Mouse (Mus musculus) fat pad, adult 2 months (tissue): ENCODE results near the gene Erbb2.
"Not testable (repeated sequence)": the region's sequence is repeated elsewhere in the genome, so short reads cannot be mapped to it uniquely, and the experiment has no call there.

ENCODE experiments used
- DNase-seq: peaks from one replicate; pipeline ENCODE4 v3.0.0-alpha.2; 2011; ENCODE audit warnings: low read depth, low spot score; ENCODE audit errors: extremely low read depth

Erbb2 gene

DNA sequence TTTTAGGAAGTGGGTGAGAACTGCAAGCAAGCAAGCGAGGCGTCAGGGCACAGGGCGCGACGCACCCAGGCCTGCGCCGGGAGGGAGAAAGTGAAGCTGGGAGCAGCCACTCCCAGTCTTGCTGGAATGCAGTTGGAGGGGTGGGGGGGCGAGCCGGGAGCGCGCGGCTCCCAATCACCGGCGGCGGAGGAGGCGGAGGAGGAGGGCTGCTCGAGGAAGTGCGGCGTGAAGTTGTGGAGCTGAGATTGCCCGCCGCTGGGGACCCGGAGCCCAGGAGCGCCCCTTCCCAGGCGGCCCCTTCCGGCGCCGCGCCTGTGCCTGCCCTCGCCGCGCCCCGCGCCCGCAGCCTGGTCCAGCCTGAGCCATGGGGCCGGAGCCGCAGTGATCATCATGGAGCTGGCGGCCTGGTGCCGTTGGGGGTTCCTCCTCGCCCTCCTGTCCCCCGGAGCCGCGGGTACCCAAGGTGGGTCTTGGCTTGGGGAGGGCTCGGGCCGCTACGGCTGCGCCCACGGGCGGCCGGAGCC lies at the start of gene Erbb2:
Gene Erbb2, plus strand, starts transcription at position 198 of the 524 bp plus-strand sequence.
- no peak for DNase-seq

DNA sequence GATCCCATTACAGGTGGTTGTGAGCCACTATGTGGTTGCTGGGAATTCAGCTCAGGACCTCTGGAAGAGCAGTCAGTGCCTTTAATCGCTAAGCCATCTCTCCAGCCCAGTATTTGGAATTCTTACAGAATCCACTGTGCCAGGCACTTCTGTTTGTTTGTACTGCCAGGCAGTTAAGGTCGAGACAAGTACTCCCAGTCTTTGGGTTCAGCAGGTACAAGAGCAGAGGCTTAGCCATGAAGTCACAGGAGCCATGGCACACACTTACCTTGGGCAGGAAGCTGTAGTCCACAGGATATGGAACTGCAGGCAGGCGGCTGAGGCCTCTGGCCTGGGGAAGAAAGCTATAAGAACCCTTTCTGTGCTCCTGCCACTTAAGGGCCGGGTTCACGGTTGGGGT lies 48.5 kb upstream of the Erbb2 start:
- no peak for DNase-seq

DNA sequence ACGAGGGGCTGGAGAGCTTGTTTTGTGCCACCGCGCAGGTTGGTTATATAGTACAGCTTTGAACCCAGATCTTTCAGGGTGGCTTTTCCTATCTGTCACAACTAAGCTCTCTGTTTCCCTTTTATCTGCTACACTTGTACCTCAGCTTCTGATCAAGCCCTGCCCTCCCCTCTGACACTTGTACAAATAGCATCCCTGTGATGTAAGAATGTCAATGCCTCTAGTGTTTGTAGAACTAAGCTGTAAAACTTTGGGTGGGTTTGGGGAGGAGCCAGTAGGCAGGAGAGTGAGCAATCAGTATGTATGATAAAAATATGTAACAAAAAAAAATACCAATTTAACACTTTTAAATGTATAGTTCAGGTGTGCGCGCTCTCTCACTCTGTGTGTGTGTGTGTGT lies 47.9 kb upstream of the Erbb2 start:
- DNase-seq = no peak

DNA sequence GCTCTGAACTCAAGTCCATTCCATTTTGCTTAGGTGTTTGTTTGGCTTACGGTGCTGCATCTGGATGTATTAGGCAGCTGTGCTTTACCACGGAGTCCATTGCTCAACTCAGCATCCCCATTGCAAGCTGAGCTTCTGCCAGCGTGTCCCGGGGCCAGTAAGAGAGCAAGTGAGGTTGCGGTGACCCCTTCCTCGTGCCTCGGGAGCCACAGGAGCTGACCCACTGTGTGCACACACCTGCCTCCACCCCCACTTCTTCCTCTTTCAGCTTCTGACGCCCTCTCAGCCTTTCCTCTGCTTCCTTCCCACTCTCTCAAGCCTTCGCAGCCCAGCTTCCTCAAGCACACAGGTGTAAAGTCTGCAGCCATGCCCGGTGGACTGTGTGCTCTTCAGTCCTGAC lies 46.0 kb upstream of the Erbb2 start:
- DNase-seq = no peak

DNA sequence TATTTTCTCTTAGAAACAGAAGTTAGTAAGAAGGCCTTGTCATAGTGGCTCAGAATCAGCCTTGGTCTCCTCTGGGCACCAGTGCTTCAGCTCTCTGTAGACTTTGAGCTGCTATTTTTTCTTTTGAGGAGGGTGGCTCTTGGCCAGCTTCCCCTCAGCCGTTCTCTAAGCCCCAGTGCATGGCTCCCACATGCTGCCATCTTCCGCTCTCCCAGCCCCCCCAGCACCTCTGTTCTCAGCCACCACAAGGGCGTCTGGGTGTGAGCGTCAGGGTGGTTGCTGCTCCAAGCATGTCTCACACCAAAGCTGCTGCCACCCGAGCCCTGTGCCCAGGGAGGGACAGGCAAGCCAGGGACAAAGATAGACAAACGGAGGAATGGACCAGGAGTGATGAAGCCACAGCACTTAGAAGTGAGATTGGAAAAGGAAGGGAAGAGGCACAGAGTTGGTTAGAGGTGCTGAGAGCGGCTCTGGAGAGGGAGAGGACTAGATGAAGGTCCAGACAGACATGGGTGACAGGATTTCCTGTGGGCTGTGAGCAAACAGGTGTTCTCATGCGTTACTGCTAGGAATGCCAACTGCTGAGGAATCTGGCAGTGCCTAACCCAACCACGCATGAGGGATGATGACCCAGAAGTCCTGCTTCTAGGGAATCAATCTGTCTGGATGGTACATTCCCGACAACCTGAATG lies 45.0 kb upstream of the Erbb2 start:
- DNase-seq = no peak

DNA sequence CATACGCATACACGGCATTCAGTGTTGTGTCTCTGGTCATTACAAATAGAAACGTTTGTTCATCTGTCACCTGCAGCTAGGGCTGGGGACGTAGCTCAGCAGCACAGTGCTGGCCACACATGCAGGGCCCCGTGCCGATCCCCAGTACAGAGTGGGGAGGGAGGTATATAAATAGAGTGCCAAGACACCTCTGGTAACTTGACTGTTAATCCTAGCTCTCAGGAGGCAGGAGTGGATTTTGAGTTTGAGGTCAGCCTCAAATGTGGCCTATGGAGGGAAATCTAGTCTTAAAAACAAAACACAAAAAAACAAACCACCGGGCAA lies 44.4 kb upstream of the Erbb2 start:
- no peak for DNase-seq

DNA sequence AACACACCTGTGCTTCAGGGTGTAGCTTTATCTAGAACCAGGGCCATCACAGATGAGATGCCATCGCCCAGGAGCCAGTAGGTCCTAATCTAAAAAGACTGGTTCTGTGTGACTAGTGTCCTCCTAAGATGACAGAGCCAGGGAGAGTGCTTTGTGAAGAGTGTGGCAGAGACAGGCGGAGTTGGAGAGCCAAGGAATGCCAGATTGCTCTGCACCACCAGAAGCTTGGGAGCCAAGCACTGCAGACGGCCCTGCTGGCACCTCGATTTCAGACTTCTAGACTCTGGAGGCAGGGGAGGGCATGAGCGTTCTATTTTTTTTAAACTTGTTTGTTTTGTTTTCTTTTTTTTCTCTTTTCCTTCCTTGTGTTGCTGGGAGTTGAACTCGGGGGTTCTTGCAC lies 42.9 kb upstream of the Erbb2 start:
- no peak for DNase-seq

DNA sequence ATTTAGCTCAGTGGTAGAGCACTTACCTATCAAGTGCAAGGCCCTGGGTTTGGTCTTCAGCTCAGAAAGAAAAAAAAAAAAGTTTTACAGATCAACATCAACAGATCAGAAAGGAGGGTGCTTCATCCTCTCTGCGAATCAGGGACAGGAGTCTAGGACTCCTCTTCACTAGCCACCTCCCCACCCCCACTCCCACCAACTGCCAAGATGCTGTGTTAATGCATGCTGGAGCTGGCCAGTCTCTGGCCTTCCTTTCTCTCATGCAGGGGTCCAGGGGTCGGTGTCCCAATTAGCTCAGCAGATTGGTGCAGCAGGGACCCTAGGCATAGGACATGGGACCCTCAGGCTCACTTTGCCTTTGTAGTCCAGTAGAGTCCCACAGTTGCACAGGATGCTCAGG lies 41.7 kb upstream of the Erbb2 start:
- DNase-seq = no peak

DNA sequence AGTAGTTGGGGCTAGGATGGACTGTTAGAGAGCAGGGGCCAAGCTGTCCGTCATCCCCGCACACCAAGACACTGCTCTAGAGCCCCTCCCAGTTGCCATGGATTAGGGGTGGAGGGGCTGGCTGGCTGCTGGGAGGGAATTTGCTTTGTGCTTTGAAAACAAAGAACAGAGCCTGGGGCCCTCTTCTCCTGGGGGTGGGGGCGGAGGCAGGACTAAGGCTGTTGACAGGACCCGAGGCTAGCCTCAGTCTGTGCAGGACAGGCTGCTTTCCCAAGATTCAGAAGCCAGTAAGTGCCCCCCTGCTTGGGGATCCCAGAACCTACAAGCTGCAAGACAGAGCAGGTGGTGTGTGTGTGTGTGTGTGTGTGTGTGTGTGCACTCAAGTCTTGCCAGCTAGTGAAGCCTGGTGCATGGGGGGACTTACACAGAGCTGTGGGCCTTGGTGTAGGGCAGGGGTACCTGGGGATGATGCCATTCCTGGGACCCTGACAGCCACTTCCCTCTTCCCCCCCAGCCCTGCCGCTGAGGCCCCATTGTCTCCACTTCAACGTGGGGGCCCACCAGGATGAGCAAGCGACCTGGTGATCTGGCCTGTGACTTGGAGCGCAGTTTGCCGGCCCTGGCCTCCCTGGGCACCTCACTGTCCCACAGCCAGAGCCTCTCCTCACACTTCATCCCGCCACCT lies 40.6 kb upstream of the Erbb2 start:
- no peak for DNase-seq

DNA sequence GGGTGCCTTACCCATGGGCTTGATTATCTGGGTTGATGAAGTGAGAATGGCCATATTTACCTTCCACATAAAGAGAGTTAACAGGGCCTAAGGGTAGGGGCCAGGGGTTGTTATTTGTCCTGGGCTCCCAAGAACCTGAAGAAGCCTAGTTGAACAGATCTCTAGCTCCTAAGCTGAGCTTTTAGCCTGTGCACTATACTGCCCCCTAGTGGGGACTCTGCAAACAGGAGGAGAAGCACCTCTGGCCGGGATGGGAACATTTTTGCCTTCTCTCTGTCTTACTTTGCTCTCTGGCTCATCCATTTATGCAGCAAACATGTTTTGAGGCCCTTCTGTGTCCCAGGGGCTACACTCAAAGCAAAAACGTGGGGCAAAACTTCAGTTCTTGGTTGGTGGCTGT lies 39.9 kb upstream of the Erbb2 start:
- DNase-seq = no peak

DNA sequence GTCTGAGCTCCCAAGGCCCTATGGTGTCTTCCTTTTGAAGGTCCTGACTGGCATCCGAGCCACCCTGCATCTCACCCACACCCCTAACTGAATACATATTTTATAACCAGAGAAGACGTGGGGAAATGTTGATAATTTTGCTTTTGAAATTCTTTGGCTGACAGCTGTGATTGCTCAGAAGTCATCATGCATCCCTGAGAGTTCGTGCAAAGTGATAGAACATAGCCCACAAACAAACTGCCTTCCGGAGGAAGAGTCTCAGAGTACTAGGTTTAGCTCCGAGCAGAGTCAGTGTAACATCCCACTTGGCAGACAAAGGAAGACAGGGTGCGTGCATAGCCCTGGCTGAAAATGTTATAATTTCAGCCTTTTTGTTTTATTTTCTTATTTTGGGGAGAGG lies 39.0 kb upstream of the Erbb2 start:
- no peak for DNase-seq

DNA sequence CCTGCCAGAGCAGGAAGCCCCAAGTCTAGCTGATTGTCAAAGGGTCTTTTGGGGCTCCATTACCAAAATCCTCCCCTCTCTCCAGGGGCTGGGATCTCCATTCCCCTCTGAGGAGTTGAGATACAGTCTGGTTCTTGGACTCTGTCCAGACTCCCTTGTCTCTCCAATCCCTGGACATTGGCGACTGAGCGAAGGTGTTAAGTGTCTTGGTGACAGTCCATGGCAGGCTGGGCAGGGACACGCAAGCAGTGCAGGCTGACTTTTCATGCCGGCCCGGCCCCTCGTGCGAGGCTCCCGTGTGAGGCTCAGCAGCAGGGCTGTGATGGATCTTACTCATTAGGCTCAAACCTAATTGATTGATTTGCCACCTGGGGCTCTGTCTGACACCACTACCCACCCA lies 38.0 kb upstream of the Erbb2 start:
- DNase-seq = no peak

DNA sequence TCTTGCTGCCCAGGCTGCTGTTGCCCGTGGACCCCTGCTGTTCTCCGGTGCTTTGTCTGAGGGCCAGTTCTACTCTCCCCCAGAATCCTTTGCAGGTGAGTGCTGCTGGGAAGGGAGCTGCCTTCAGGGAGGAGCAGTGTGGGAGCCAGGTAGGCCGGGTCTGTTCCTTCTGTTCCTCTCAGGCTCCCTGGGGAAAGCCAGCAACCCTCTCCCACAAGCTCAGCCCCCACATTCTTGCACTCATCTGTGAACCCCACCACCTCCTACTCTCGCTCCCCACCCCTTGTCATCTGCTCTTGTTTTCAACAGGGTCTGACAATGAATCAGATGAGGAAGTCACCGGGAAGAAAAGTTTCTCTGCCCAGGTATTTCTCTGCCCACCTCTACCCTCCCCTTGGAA lies 35.5 kb upstream of the Erbb2 start:
- DNase-seq = no peak

DNA sequence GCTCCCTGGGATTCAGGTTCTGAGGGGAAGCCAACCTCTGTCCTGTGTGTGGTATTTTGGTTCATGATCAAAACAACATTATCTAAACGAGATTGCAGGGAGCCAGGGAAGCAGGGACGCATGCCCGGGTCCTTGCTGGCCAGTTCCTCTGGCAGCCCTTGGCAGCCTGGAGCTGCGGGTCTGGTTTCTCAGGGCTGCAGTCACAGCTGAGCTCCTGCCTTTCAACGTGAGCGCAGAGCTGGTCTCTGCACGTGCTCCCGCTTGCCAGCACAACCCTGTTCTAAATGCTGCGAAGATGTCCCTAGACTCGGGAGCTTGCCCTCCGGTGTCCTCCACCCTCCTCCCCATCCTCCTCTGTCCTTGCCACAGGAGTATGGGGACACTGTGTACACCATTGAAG lies 34.5 kb upstream of the Erbb2 start:
- DNase-seq = no peak

DNA sequence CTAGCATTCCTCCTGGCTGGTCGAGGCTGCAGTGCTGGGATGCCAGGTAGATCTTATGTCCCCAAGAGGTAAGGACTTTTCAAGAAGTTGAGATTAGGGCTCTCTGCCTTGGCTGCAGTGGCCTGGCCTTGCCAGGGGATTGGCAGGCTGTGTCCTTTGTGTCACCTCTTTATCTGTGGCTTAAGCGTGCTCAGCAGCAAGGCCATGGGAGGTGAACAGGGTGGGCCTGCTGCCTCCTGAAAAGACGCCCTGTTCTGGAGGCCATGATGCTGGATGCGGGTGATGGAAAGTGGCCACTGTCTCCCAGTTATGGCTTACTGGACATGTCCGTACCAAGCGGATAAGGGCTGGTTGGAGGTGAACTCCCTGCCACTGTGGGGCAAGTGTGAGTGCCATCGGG lies 32.9 kb upstream of the Erbb2 start:
- no peak for DNase-seq

DNA sequence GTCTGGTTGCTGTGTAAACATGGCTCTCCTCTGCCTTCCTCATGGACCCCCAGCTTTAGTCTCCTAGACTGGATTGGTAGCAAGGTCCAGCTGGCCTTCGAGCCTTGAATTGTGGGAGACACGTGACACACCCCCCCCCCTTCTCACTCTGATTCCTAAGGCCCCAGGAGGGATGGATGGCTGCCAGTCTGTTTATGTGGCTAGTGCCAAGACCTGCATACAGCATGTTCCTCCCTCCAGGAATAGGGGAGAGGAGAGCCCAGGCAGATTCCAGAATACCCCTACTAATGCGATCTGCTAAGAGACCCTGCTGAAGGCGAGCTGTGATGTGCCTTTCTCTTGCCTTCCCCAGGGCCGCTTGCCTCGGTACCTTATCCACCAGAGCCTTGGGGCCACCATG lies 32.2 kb upstream of the Erbb2 start:
- DNase-seq = no peak

DNA sequence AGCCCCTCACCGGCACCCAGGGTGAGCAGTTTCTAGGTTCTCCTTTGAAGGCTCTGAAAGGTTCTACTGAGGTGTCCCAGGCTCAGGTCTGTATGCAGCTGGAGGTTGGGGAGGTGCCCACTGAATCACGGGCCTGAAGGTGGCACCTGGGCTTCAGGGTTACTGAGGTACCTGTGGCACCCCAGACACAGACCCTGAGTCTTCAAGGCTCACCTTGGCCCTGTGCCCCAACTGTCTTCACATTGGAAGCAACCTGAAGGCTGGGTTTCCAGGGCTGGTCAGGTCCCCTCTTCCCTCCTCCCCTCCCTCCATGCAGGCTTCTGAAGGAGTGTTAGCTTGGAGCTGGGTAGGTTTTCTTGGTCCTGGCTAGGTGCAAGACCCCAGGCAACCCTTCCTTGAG lies 30.6 kb upstream of the Erbb2 start:
- no peak for DNase-seq

DNA sequence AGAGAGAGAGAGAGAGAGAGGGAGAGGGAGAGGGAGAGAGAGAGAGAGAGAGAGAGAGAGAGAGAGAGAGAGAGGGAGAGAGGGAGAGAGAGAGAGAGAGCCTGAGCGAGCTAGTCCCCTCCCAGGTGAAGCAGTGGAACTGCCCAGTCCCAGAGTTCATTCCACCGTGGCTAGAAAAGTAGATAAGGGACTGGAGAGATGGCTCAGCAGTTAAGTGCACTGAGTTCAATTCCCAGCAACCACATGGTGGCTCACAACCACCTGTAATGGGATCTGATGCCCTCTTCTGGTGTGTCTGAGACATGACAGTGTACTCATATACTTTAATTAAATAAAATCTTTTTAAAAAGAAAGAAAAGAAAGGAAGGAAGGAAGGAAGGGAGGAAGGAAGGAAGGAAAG lies 29.9 kb upstream of the Erbb2 start:
- not testable (repeated sequence) for DNase-seq

DNA sequence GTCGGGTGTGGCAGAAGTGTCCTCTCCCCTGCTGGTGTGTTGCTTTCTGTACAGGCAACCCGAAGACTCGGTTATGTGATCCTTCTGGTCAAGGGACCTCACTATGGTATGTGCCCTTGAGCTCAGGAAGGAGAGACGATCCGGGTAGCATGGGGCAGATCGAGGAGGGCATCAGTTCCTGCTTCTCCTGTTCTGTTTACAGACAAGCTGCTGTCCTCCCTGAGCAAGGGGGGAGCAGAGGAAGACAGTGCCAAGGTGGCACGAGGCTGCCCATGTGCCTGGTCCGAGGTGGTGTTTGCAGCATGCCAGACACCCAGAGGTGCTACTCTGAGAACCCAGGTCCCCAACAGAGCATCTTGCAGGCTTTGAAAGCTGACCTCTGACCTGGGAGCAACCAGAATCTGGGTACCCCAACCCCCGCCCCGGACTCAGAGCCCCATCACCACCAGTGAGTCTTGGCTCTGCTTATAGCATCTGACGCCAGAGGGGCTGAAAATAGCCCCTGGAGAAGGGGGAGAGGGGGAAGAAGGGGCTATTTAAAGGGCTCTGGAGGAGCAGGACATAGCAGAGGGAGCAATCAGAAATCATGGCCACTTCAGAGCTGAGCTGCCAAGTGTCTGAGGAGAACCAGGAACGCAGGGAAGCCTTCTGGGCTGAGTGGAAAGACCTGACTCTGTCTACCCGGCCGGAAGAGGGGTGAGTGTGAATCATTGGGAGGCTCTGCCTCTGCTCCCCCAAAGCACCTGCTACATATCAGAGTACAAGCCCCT lies 28.8 kb upstream of the Erbb2 start, which contains the start of gene Tcap:
Gene Tcap, plus strand, starts transcription at position 551 of the 770 bp plus-strand sequence.
- no peak for DNase-seq

DNA sequence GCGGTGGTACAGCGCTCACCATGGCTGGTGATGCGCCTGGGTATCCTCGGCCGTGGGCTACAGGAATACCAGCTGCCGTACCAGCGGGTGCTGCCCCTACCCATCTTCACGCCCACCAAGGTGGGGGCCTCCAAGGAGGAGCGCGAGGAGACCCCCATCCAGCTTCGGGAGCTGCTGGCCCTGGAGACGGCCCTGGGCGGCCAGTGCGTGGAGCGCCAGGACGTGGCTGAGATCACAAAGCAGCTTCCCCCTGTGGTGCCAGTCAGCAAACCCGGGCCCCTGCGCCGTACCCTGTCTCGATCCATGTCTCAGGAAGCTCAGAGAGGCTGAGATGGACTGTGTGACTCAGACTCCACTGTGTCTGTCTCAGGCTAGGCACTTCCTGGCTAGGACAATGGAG lies 28.1 kb upstream of the Erbb2 start:
- DNase-seq = no peak

DNA sequence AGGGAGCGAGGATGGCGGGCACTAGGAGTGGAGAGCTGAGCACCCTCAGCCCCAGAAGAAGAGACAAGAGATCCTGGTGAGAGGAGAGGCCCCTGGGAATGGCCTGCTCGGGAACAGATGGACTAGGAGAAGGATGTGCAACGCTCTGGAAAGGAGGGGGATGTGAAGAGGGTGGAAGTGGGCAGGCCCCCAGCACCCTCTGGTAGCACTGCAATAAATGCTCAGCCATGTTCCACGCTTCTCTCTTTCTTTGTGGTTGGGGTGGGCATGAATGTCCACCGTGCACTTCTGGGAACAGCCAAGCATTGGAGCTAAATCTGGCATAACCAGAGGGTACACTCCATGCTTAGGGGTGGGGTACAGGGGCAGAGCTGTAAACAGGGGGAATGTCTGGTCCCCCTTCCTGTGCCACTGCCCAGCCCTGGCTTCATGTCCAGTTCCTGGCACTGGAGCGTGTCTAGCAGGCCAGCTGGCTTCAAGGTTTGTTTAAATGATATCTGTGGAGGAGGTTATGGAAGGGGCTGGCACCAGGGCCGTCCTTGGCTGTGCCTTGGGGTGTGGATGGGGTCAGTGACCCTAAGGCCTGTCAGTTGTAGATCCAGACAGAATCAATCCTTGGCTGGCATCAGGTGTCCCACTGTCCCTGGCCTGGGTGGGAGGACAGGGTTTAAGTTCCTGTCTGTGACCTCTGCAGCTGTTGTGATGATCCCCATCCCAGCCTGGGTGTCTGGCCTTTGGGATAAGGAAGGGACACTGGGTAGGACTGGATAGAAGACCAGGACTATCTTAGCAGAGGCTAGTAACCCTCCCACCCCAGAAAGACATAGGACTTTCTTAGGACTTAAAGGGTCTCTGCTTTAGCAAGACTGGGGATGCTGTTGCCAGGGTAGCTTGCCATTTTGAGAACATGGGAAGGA lies 27.3 kb upstream of the Erbb2 start:
- DNase-seq = no peak
